Mouse (Mus musculus): ENCODE results near the gene Nhsl2. TPM values are rescaled to one million over a fixed set of nuclear protein-coding genes. Genes with fewer than 3 reads are reported as not detected.

The Nhsl2 gene
- total and polyA plus RNA-seq, 2 experiments: 0.27 to 0.46 TPM

DNA sequence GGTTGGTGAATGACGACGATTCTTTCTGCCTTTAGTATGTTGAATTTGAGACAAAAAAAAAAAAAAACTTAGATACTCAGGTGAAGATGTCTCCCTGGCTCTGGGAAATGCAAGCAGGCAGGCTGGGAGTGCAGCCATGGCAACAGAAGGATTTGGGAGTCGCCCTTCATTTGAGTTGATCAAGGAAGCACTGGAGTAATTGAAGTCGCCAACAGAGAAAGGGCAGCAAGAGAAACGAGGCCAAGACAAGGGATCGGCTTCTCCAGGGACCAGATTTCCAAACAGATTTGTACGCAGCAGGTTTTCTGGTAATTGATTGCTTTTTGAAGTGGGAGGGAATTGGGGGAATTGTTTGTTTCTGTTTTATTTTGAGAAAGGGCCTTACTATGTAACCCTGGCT lies 192.4 kb downstream of the Nhsl2 start:
- no peaks in the 10 kb centered on the region for H3K79me2 ChIP-seq (ENCODE audit: control insufficient read depth, insufficient read depth, low read length)
- H3K4me1 ChIP-seq (ENCODE audit: control insufficient read depth, insufficient read depth, low read length): no peaks in the 10 kb centered on the region; the same call in 1 of the 2 replicates
- no peak for DNase-seq (ENCODE audit: extremely low read depth, low read depth, low spot score)
- no peak overlapping the region for H3K9ac ChIP-seq (ENCODE audit: low read depth, low read length)
- no peaks in the 10 kb centered on the region for H3K27me3 ChIP-seq (ENCODE audit: control insufficient read depth, insufficient read depth, low read length)
- H3K27ac ChIP-seq (replicated peaks; ENCODE audit: insufficient read depth, low read depth, low read length): no peak overlapping the region
- TF ChIP-seq POLR2A (IDR thresholded peaks at IDR 0.05; ENCODE audit: extremely low read depth, insufficient read depth, low read length): no peak
- no peak for TF ChIP-seq CTCF (IDR thresholded peaks at IDR 0.05; ENCODE audit: low read depth, low read length)
- H3K4me3 ChIP-seq (ENCODE audit: insufficient read depth, low read depth, low read length): no peak overlapping the region
- H3K36me3 ChIP-seq (ENCODE audit: control insufficient read depth, insufficient read depth, low read length): no peaks in the 10 kb centered on the region
- 82% methylated on average over 7 of the region's 7 CpGs for WGBS

DNA sequence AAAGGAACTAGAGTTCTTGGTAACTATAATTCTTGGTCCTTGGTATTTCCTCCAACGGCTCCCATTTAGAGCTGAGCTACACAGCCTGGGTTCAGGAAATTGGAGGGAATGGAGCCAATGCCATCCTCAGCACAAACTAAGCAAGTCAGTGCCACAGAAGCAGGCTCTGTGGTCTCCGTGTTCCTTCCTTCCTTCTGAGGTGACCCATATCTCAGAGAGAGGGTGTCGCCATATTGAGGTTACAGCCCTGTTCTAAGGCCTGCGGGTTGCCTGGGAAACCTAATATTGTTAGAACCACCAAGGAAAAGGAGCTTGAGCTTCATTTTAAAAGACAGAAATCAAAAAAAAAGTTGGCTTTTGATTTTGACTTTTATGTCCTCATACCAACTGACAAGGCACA lies 193.2 kb downstream of the Nhsl2 start:
- Histone ChIP-seq H3K36me3 (ENCODE audit: control insufficient read depth, insufficient read depth, low read length) (no peaks in the 10 kb centered on the region), H3K4me3 (ENCODE audit: insufficient read depth, low read depth, low read length) (no peak overlapping the region), H3K9ac (ENCODE audit: low read depth, low read length) (no peak overlapping the region), H3K4me1 (ENCODE audit: control insufficient read depth, insufficient read depth, low read length) (no peaks in the 10 kb centered on the region; the same call in 1 of the 2 replicates), H3K79me2 (ENCODE audit: control insufficient read depth, insufficient read depth, low read length) (no peaks in the 10 kb centered on the region), H3K27me3 (ENCODE audit: control insufficient read depth, insufficient read depth, low read length) (no peaks in the 10 kb centered on the region), H3K27ac (replicated peaks; ENCODE audit: insufficient read depth, low read depth, low read length) (no peak overlapping the region)
- 73% methylated on average over 4 of the region's 4 CpGs for WGBS
- TF ChIP-seq CTCF (IDR thresholded peaks at IDR 0.05; ENCODE audit: low read depth, low read length): no peak
- TF ChIP-seq POLR2A (IDR thresholded peaks at IDR 0.05; ENCODE audit: extremely low read depth, insufficient read depth, low read length): no peak
- DNase-seq (ENCODE audit: extremely low read depth, low read depth, low spot score): no peak

DNA sequence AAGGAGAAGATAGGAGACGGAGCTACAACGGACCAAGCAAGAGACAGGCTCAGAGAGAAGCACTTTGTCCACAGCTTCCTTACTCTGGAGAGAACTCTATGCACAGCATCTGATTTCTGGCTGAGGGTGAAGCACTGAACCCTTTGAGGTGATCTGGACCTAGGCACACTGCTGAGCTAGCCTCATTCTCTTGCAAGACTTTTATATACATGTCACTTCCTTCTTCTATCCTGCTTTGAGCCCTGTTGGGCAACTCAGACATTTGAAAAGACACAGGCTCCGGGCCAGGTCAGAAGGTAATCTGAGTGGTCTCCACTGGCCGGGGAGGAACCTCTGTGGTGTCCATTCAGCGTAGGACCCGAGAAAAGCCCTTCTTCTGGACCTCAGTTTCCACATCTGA lies 201.4 kb downstream of the Nhsl2 start:
- H3K4me3 ChIP-seq (ENCODE audit: insufficient read depth, low read depth, low read length): no peak overlapping the region
- no peaks in the 10 kb centered on the region for H3K36me3 ChIP-seq (ENCODE audit: control insufficient read depth, insufficient read depth, low read length)
- no peaks in the 10 kb centered on the region for H3K79me2 ChIP-seq (ENCODE audit: control insufficient read depth, insufficient read depth, low read length)
- no peak for DNase-seq (ENCODE audit: extremely low read depth, low read depth, low spot score)
- no peaks in the 10 kb centered on the region for H3K27me3 ChIP-seq (ENCODE audit: control insufficient read depth, insufficient read depth, low read length)
- no peak overlapping the region for H3K27ac ChIP-seq (replicated peaks; ENCODE audit: insufficient read depth, low read depth, low read length)
- WGBS: 78% methylated on average over 6 of the region's 6 CpGs
- TF ChIP-seq CTCF (IDR thresholded peaks at IDR 0.05; ENCODE audit: low read depth, low read length): no peak
- no peak for TF ChIP-seq POLR2A (IDR thresholded peaks at IDR 0.05; ENCODE audit: extremely low read depth, insufficient read depth, low read length)
- no peak overlapping the region for H3K9ac ChIP-seq (ENCODE audit: low read depth, low read length)
- no peaks in the 10 kb centered on the region for H3K4me1 ChIP-seq (ENCODE audit: control insufficient read depth, insufficient read depth, low read length)

DNA sequence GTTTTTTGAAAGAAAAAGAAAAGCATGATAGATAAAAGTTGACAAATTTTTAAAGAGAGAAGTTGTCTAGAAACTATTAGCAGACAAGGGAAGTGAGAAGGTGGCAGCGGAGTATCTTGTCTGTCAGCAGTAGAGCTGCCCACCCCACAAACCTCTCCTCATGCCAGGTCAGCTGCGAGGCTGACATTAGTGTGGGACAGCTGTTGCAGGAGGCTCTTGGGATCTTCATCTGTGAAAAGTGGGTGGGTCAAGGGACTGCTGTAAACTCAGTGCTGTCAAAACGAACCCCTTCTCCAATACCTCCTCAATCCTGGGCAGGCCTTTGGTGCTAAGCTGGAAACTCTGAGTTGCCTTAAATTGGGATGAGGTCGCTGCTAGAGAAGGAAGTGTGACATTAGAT lies 202.0 kb downstream of the Nhsl2 start:
- no peaks in the 10 kb centered on the region for H3K27me3 ChIP-seq (ENCODE audit: control insufficient read depth, insufficient read depth, low read length)
- H3K27ac ChIP-seq (replicated peaks; ENCODE audit: insufficient read depth, low read depth, low read length): no peak overlapping the region
- 69% methylated on average over 4 of the region's 4 CpGs for WGBS
- no peak for DNase-seq (ENCODE audit: extremely low read depth, low read depth, low spot score)
- H3K4me1 ChIP-seq (ENCODE audit: control insufficient read depth, insufficient read depth, low read length): no peaks in the 10 kb centered on the region
- H3K36me3 ChIP-seq (ENCODE audit: control insufficient read depth, insufficient read depth, low read length): no peaks in the 10 kb centered on the region
- H3K9ac ChIP-seq (ENCODE audit: low read depth, low read length): no peak overlapping the region
- no peak overlapping the region for H3K4me3 ChIP-seq (ENCODE audit: insufficient read depth, low read depth, low read length)
- no peaks in the 10 kb centered on the region for H3K79me2 ChIP-seq (ENCODE audit: control insufficient read depth, insufficient read depth, low read length)
- TF ChIP-seq POLR2A (IDR thresholded peaks at IDR 0.05; ENCODE audit: extremely low read depth, insufficient read depth, low read length): no peak
- no peak for TF ChIP-seq CTCF (IDR thresholded peaks at IDR 0.05; ENCODE audit: low read depth, low read length)

DNA sequence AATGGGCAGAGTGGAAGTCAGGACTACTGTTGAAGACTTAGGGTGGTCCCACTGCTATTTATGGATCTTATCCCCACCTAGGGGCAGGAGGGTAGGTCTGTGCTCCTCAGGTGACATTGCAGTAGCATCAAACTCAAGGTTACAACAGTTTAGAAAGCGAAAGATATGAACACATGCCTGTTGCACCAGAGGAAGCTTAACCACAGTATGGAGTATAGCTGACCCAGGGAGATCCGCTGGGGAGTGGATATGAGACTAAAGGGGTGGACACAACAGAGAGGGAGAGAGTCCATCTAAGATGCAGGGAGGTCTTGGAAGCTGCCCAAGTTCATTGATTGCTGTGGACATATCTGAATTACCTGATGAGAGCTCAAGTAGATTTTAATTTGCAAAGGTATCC lies 204.2 kb downstream of the Nhsl2 start:
- no peaks in the 10 kb centered on the region for H3K79me2 ChIP-seq (ENCODE audit: control insufficient read depth, insufficient read depth, low read length)
- no peak overlapping the region for H3K4me3 ChIP-seq (ENCODE audit: insufficient read depth, low read depth, low read length)
- no peaks in the 10 kb centered on the region for H3K36me3 ChIP-seq (ENCODE audit: control insufficient read depth, insufficient read depth, low read length)
- no peaks in the 10 kb centered on the region for H3K27me3 ChIP-seq (ENCODE audit: control insufficient read depth, insufficient read depth, low read length)
- no peaks in the 10 kb centered on the region for H3K4me1 ChIP-seq (ENCODE audit: control insufficient read depth, insufficient read depth, low read length)
- TF ChIP-seq CTCF (IDR thresholded peaks at IDR 0.05; ENCODE audit: low read depth, low read length) (no peak), POLR2A (IDR thresholded peaks at IDR 0.05; ENCODE audit: extremely low read depth, insufficient read depth, low read length) (no peak)
- WGBS: 89% methylated on average over 2 of the region's 2 CpGs
- H3K9ac ChIP-seq (ENCODE audit: low read depth, low read length): no peak overlapping the region
- no peak overlapping the region for H3K27ac ChIP-seq (replicated peaks; ENCODE audit: insufficient read depth, low read depth, low read length)
- no peak for DNase-seq (ENCODE audit: extremely low read depth, low read depth, low spot score)

DNA sequence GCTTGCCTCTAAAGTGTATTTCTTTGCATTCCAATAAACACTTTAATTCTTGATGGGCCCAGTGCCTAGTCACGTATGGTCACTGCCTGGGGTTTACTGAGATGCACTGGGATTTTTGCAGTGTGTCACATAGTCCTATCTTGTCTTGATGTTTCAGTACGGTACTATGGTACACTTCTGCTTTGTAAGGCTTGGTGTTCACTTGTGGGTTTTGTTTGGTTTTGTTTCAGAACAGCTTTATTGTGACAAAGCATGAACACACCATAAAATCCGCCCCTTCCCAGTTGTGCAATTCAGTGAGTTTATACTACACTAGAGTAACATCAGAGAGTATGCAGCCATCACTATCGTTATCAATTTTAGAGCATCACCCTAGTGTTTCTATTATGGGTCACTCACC lies 204.8 kb downstream of the Nhsl2 start:
- H3K27ac ChIP-seq (replicated peaks; ENCODE audit: insufficient read depth, low read depth, low read length): no peak overlapping the region
- WGBS: 90% methylated on average over 4 of the region's 4 CpGs
- H3K9ac ChIP-seq (ENCODE audit: low read depth, low read length): no peak overlapping the region
- no peak overlapping the region for H3K4me3 ChIP-seq (ENCODE audit: insufficient read depth, low read depth, low read length)
- H3K79me2 ChIP-seq (ENCODE audit: control insufficient read depth, insufficient read depth, low read length): no peaks in the 10 kb centered on the region
- H3K36me3 ChIP-seq (ENCODE audit: control insufficient read depth, insufficient read depth, low read length): no peaks in the 10 kb centered on the region
- DNase-seq (ENCODE audit: extremely low read depth, low read depth, low spot score): no peak
- H3K4me1 ChIP-seq (ENCODE audit: control insufficient read depth, insufficient read depth, low read length): no peaks in the 10 kb centered on the region
- H3K27me3 ChIP-seq (ENCODE audit: control insufficient read depth, insufficient read depth, low read length): no peaks in the 10 kb centered on the region
- TF ChIP-seq POLR2A (IDR thresholded peaks at IDR 0.05; ENCODE audit: extremely low read depth, insufficient read depth, low read length): no peak
- TF ChIP-seq CTCF (IDR thresholded peaks at IDR 0.05; ENCODE audit: low read depth, low read length): no peak
